Comparison of ENCODE assay signal across 17 mouse cellular contexts in genomic region chr3:109544476-109545221, GRCm38 (mm10).
DNase-seq lines count a peak whose midpoint lies in the region; ATAC-seq and TF ChIP-seq lines count a peak whose summit lies in the region.
"Had no signal": no experiment of that assay in that cellular context is flagged by ENCODE, and none has a peak within 500 bp of the region (broad histone marks: within the 10 kb centered on the region; RNA-seq: fewer than 3 reads in every experiment).

No protein-coding gene starts in this region.

- no peak for ATAC-seq in kidney, embryonic 15.5 days (replicated peaks; ENCODE audit: low FRiP score)
- peak; percentile 60 for ATAC-seq in common myeloid progenitor, adult 5-6 weeks (replicated peaks; ENCODE audit: low read depth, poor library complexity, severe bottlenecking)
- ATAC-seq in midbrain, postnatal 0 days (ENCODE audit: low FRiP score): no peak
- ATAC-seq: forebrain, embryonic 15.5 days; intestine, embryonic 16.5 days had no signal

- H3K36me3 ChIP-seq in kidney, adult 2 months (ENCODE audit: control insufficient read depth, insufficient read depth, low read length): no peaks in the 10 kb centered on the region
- H3K36me3 ChIP-seq in kidney, embryonic 15.5 days: no peaks in the 10 kb centered on the region
- H3K36me3 ChIP-seq in midbrain, postnatal 0 days (ENCODE audit: insufficient read depth, low read length): no peaks in the 10 kb centered on the region
- H3K36me3 ChIP-seq: embryonic facial prominence, embryonic 12.5 days; forebrain, embryonic 15.5 days; heart, embryonic 15.5 days; hindbrain, embryonic 12.5 days; liver, embryonic 15.5 days; midbrain, embryonic 12.5 days had no signal

- WGBS in kidney, adult 2 months: 45% methylated on average over 7 of the region's 7 CpGs
- WGBS in kidney, embryonic 15.5 days: 61% methylated on average over 7 of the region's 7 CpGs
- WGBS in midbrain, postnatal 0 days: 44% methylated on average over 7 of the region's 7 CpGs

- H3K4me3 ChIP-seq in kidney, adult 2 months (ENCODE audit: insufficient read depth, low read depth, low read length): no peak overlapping the region
- no peak overlapping the region for H3K4me3 ChIP-seq in kidney, embryonic 15.5 days (replicated peaks)
- no peak overlapping the region for H3K4me3 ChIP-seq in midbrain, postnatal 0 days (ENCODE audit: low read depth, low read length)
- H3K4me3 ChIP-seq: embryonic facial prominence, embryonic 12.5 days; forebrain, embryonic 15.5 days; heart, embryonic 15.5 days; hindbrain, embryonic 12.5 days; liver, embryonic 15.5 days; midbrain, embryonic 12.5 days had no signal

- H3K9me3 ChIP-seq in kidney, embryonic 15.5 days (replicated peaks): no peaks in the 10 kb centered on the region
- no peaks in the 10 kb centered on the region for H3K9me3 ChIP-seq in midbrain, postnatal 0 days (ENCODE audit: low read length)
- H3K9me3 ChIP-seq: embryonic facial prominence, embryonic 12.5 days; forebrain, embryonic 15.5 days; heart, embryonic 15.5 days; hindbrain, embryonic 12.5 days; liver, embryonic 15.5 days; midbrain, embryonic 12.5 days had no signal

- no peak; the same call in 1 of the 2 replicates for TF ChIP-seq CTCF in kidney, adult 2 months (conservative IDR thresholded peaks at IDR 0.05; ENCODE audit: insufficient read depth, insufficient read length, low read depth, low read length)
- peak; percentile 38 for TF ChIP-seq CTCF in midbrain, postnatal 0 days (IDR thresholded peaks at IDR 0.05)

- TF ChIP-seq POLR2A in kidney, adult 2 months (IDR thresholded peaks at IDR 0.05; ENCODE audit: low read depth, low read length): no peak

- H3K4me1 ChIP-seq in kidney, adult 2 months (ENCODE audit: control insufficient read depth, insufficient read depth, low read length): peaks cover 6% of the 10 kb centered on the region; the same call in 1 of the 2 replicates
- H3K4me1 ChIP-seq in kidney, embryonic 15.5 days: no peaks in the 10 kb centered on the region; the same call in 1 of the 2 replicates
- H3K4me1 ChIP-seq in midbrain, postnatal 0 days (ENCODE audit: insufficient read depth, low read length): no peaks in the 10 kb centered on the region
- H3K4me1 ChIP-seq: embryonic facial prominence, embryonic 12.5 days; forebrain, embryonic 15.5 days; heart, embryonic 15.5 days; liver, embryonic 15.5 days; midbrain, embryonic 12.5 days had no signal

- no peaks in the 10 kb centered on the region for H3K27me3 ChIP-seq in kidney, adult 2 months (replicated peaks; ENCODE audit: control insufficient read depth, insufficient read depth, low read length)
- H3K27me3 ChIP-seq in kidney, embryonic 15.5 days: no peaks in the 10 kb centered on the region
- H3K27me3 ChIP-seq in midbrain, postnatal 0 days (ENCODE audit: insufficient read depth, low read length): no peaks in the 10 kb centered on the region
- H3K27me3 ChIP-seq: embryonic facial prominence, embryonic 12.5 days; forebrain, embryonic 15.5 days; heart, embryonic 15.5 days; hindbrain, embryonic 12.5 days; liver, embryonic 15.5 days; midbrain, embryonic 12.5 days had no signal

- H3K27ac ChIP-seq in kidney, adult 2 months (ENCODE audit: insufficient read depth, low read depth, low read length): 0 out of 2 replicates have a peak overlapping the region, but pooled peaks have one; percentile 3
- no peak overlapping the region for H3K27ac ChIP-seq in kidney, embryonic 15.5 days
- no peak overlapping the region for H3K27ac ChIP-seq in midbrain, postnatal 0 days (ENCODE audit: low read depth, low read length)
- H3K27ac ChIP-seq: embryonic facial prominence, embryonic 12.5 days; forebrain, embryonic 15.5 days; heart, embryonic 15.5 days; hindbrain, embryonic 12.5 days; liver, embryonic 15.5 days; midbrain, embryonic 12.5 days had no signal

- H3K9ac ChIP-seq in kidney, embryonic 15.5 days: no peak overlapping the region
- H3K9ac ChIP-seq in midbrain, postnatal 0 days (replicated peaks; ENCODE audit: low read length, poor library complexity, severe bottlenecking): no peak overlapping the region
- H3K9ac ChIP-seq: embryonic facial prominence, embryonic 12.5 days; forebrain, embryonic 15.5 days; heart, embryonic 15.5 days; hindbrain, embryonic 12.5 days; liver, embryonic 15.5 days; midbrain, embryonic 12.5 days had no signal

- peak; percentile 58 for DNase-seq in kidney, adult 2 months
- DNase-seq in kidney, adult 9 months: peak; percentile 52
- DNase-seq in midbrain, postnatal 0 days (ENCODE audit: low spot score): peak; percentile 28
- no peak for DNase-seq in urinary bladder, postnatal 36 days (ENCODE audit: low spot score in 2 of 2)
- no peak for DNase-seq in heart, adult 11 months
- DNase-seq: cerebellum, postnatal 14 days; right cerebral cortex, adult 18-20 months; thymus, adult 18-20 months had no signal

- H3K4me2 ChIP-seq in kidney, embryonic 15.5 days: no peak overlapping the region
- no peak overlapping the region for H3K4me2 ChIP-seq in midbrain, postnatal 0 days (ENCODE audit: low read depth, low read length, poor library complexity, severe bottlenecking)
- H3K4me2 ChIP-seq: embryonic facial prominence, embryonic 12.5 days; forebrain, embryonic 15.5 days; heart, embryonic 15.5 days; hindbrain, embryonic 12.5 days; liver, embryonic 15.5 days; midbrain, embryonic 12.5 days had no signal

Comparison
In these comparisons a context has a peak if more than half of its experiments do, and no peak if none do; other contexts are left out.
1. DNase-seq: peak in kidney, adult 2 months (single experiment), kidney, adult 9 months (single experiment) and midbrain, postnatal 0 days (single experiment); none in urinary bladder, postnatal 36 days (0 of 2) and heart, adult 11 months (single experiment).